Mouse (Mus musculus) embryonic fibroblast, embryonic 13.5 days (primary cell): Measurements from ENCODE around the gene Chchd3.

ENCODE experiments used
- CTCF ChIP-seq: IDR thresholded peaks from 2 replicates; pipeline ENCODE4 v1.5.1; 2011; ENCODE audit warnings: mild to moderate bottlenecking, control low read depth, low read length, moderate library complexity, borderline replicate concordance; ENCODE audit not compliant: insufficient read depth
- POLR2A ChIP-seq: IDR thresholded peaks from 2 replicates; pipeline ENCODE4 v1.6.1; 2011; ENCODE audit warnings: low read depth, mild to moderate bottlenecking, control low read depth, low read length, moderate library complexity

DNA sequence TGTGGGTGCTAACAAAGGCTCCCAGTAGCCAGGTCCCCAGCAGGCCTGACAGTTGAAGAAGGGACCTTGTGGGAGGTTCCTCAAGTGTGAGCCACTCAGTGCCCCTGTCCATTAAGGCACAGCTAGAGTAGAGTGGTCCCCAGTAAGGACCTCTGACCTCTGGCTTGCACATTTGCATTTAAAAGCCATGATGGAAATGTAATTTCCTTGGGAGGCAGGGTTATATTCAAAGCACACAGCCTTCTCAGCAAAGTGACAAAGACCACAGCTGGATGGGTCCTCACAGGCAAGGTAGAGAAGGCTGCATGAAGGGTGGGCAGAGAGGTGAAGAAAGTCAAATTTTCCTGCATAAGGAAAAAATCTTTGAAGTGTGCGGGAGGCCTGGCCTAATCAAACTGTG lies 272.7 kb downstream of the Chchd3 start:
- TF ChIP-seq POLR2A (no peak), CTCF (no peak)
